9 mouse cellular contexts compared by ENCODE assay signal in the genomic region with DNA sequence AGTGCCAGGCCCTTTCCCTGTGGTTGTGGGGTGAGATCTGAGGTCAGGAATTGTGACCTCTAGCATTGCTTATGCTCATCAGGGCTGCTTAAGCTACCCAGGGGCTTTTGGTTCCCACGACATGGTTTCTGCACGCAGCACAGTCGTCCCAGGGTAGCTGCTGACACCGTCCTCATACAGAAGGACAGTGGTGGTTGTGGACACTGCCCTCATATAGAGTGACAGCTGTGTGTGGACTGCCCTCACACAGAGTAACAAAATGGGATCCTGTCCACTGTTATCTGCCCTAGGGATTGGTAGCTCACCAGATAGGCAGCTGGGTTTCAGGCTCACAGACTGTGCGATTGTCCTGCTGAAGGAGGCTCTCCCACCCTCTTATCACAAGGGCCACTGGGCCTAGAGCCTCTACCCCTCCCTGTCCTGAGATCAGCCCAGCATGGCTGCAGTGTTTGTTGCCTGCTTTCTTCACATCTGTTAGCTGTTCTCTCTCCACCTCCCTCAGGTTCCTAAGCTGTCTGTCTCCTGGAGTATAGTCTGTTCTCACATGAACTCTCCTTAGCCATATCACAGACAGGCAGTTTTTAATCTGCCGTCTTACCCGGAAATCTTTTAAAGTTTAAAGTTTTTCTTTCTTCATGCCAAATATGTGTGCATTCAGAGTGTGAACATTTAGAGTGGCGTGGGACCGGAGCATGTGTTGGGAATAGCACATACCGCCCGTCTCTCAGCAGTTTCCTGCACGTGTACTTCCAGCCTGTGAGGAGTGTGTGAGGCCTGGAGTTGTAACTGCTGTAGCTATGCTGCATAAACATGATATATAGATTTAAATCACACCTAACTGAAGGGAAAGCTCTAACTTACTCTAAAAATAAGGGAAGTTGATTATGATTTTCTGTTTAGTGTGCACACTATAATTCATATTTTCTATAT. TPM values are rescaled to one million over a fixed set of nuclear protein-coding genes. Genes with fewer than 3 reads are reported as not detected.
A peak's percentile ranks its signal among the peaks of the same experiment; 100 is the strongest.
DNase-seq lines count a peak whose midpoint lies in the region; ATAC-seq and TF ChIP-seq lines count a peak whose summit lies in the region.
"Had no signal": no experiment of that assay in that cellular context is flagged by ENCODE, and none has a peak within 500 bp of the region (broad histone marks: within the 10 kb centered on the region; RNA-seq: fewer than 3 reads in every experiment).

No protein-coding gene starts in this region.

- no peak for TF ChIP-seq CTCF in midbrain, postnatal 0 days (IDR thresholded peaks at IDR 0.05)

- no peaks in the 10 kb centered on the region for H3K27me3 ChIP-seq in midbrain, embryonic 10.5 days (ENCODE audit: low read depth, poor library complexity, severe bottlenecking)
- H3K27me3 ChIP-seq in midbrain, postnatal 0 days (ENCODE audit: insufficient read depth, low read length): no peaks in the 10 kb centered on the region
- H3K27me3 ChIP-seq in erythroblast, embryonic 14.5 days (ENCODE audit: control insufficient read depth): no peaks in the 10 kb centered on the region
- H3K27me3 ChIP-seq in hindbrain, embryonic 16.5 days (replicated peaks; ENCODE audit: control insufficient read depth, insufficient read depth, low read length): no peaks in the 10 kb centered on the region
- H3K27me3 ChIP-seq in neural tube, embryonic 12.5 days (replicated peaks): no peaks in the 10 kb centered on the region

- WGBS in midbrain, embryonic 10.5 days: 76% methylated on average over 12 of the region's 12 CpGs
- WGBS in midbrain, postnatal 0 days: 61% methylated on average over 12 of the region's 12 CpGs
- 63% methylated on average over 12 of the region's 12 CpGs for WGBS in hindbrain, embryonic 16.5 days
- WGBS in neural tube, embryonic 12.5 days: 81% methylated on average over 12 of the region's 12 CpGs

- no peaks in the 10 kb centered on the region for H3K36me3 ChIP-seq in midbrain, embryonic 10.5 days
- no peaks in the 10 kb centered on the region for H3K36me3 ChIP-seq in midbrain, postnatal 0 days (ENCODE audit: insufficient read depth, low read length)
- peaks cover 33% of the 10 kb centered on the region for H3K36me3 ChIP-seq in erythroblast, embryonic 14.5 days (ENCODE audit: control insufficient read depth)
- no peaks in the 10 kb centered on the region for H3K36me3 ChIP-seq in hindbrain, embryonic 16.5 days (ENCODE audit: control insufficient read depth, insufficient read depth, low read length)
- no peaks in the 10 kb centered on the region for H3K36me3 ChIP-seq in neural tube, embryonic 12.5 days

- no peak for DNase-seq in midbrain, embryonic 10.5 days (ENCODE audit: low spot score)
- DNase-seq in midbrain, postnatal 0 days (ENCODE audit: low spot score): no peak
- no peak for DNase-seq in thymus, postnatal 25 days
- no peak for DNase-seq in kidney, adult 9 months
- DNase-seq in gastrocnemius, postnatal 14 days: no peak
- DNase-seq: cerebellum, postnatal 36 days had no signal

- intact Hi-C loops in gastrocnemius, postnatal 14 days (cut with DNase I; ENCODE audit: low total_unique reads): loop anchor here (10.0 kb wide), 1 partner anchor 283 kb away; no protein-coding TSS in a partner anchor

- no peak overlapping the region for H3K4me3 ChIP-seq in midbrain, embryonic 10.5 days
- H3K4me3 ChIP-seq in midbrain, postnatal 0 days (ENCODE audit: low read depth, low read length): no peak overlapping the region
- peak overlapping the region; percentile 26 for H3K4me3 ChIP-seq in erythroblast, embryonic 14.5 days (replicated peaks)
- H3K4me3 ChIP-seq in hindbrain, embryonic 16.5 days (ENCODE audit: low read length): no peak overlapping the region
- no peak overlapping the region for H3K4me3 ChIP-seq in neural tube, embryonic 12.5 days

- H3K27ac ChIP-seq in midbrain, embryonic 10.5 days (replicated peaks): peak overlapping the region; percentile 73
- no peak overlapping the region for H3K27ac ChIP-seq in midbrain, postnatal 0 days (ENCODE audit: low read depth, low read length)
- no peak overlapping the region for H3K27ac ChIP-seq in hindbrain, embryonic 16.5 days (ENCODE audit: low read depth, low read length)
- H3K27ac ChIP-seq in neural tube, embryonic 12.5 days: no peak overlapping the region

- no peak overlapping the region for H3K4me2 ChIP-seq in midbrain, postnatal 0 days (ENCODE audit: low read depth, low read length, poor library complexity, severe bottlenecking)
- no peak overlapping the region for H3K4me2 ChIP-seq in hindbrain, embryonic 16.5 days (ENCODE audit: low read length)
- no peak overlapping the region for H3K4me2 ChIP-seq in neural tube, embryonic 12.5 days (replicated peaks)

- H3K4me1 ChIP-seq in midbrain, embryonic 10.5 days: peaks cover 42% of the 10 kb centered on the region
- H3K4me1 ChIP-seq in midbrain, postnatal 0 days (ENCODE audit: insufficient read depth, low read length): peaks cover 7% of the 10 kb centered on the region; the same call in 1 of the 2 replicates
- peaks cover 92% of the 10 kb centered on the region for H3K4me1 ChIP-seq in erythroblast, embryonic 14.5 days (ENCODE audit: control insufficient read depth)
- H3K4me1 ChIP-seq in hindbrain, embryonic 16.5 days (ENCODE audit: control insufficient read depth, insufficient read depth, low read depth, low read length): peaks cover 8% of the 10 kb centered on the region
- peaks cover 14% of the 10 kb centered on the region for H3K4me1 ChIP-seq in neural tube, embryonic 12.5 days

- no peak for ATAC-seq in midbrain, postnatal 0 days (ENCODE audit: low FRiP score)
- ATAC-seq in hindbrain, embryonic 16.5 days: 0 out of 2 replicates have a peak, but pooled peaks have one; percentile 13
- ATAC-seq in neural tube, embryonic 12.5 days (ENCODE audit: low FRiP score, low read depth): peak; percentile 25; the same call in 1 of the 2 replicates

- no peak overlapping the region for H3K9ac ChIP-seq in midbrain, postnatal 0 days (replicated peaks; ENCODE audit: low read length, poor library complexity, severe bottlenecking)
- no peak overlapping the region for H3K9ac ChIP-seq in hindbrain, embryonic 16.5 days (ENCODE audit: low read depth, low read length)
- no peak overlapping the region for H3K9ac ChIP-seq in neural tube, embryonic 12.5 days

- 0 out of 2 replicates have a peak, but pooled peaks cover under 1% of the 10 kb centered on the region for H3K9me3 ChIP-seq in midbrain, embryonic 10.5 days (replicated peaks)
- H3K9me3 ChIP-seq in midbrain, postnatal 0 days (ENCODE audit: low read length): no peaks in the 10 kb centered on the region
- no peaks in the 10 kb centered on the region for H3K9me3 ChIP-seq in erythroblast, embryonic 14.5 days (ENCODE audit: control insufficient read depth, low read length)
- no peaks in the 10 kb centered on the region for H3K9me3 ChIP-seq in hindbrain, embryonic 16.5 days (ENCODE audit: control insufficient read depth, low read length)
- no peaks in the 10 kb centered on the region for H3K9me3 ChIP-seq in neural tube, embryonic 12.5 days

RNA-seq across cellular contexts. Expression of gene Pigk, which starts 43.8 kb away (rescaled TPM):
- 36.0 and 37.8 TPM in 2 replicates for polyA plus RNA-seq in midbrain, embryonic 10.5 days (2016; fragmentation: Nextera tagmentation; extraction: Ambion mirVana)
- total RNA-seq in midbrain, postnatal 0 days (2014; rRNA removed): 44.1 and 46.1 TPM in 2 replicates
- polyA plus RNA-seq in midbrain, postnatal 0 days (2015; fragmentation: Nextera tagmentation; extraction: Ambion mirVana): 61.8 and 66.7 TPM in 2 replicates
- polyA plus RNA-seq in erythroblast, embryonic 14.5 days (2012): 0.58 and 0.65 TPM in 2 replicates
- polyA plus RNA-seq in hindbrain, embryonic 16.5 days (2015; fragmentation: Nextera tagmentation; extraction: Ambion mirVana): 44.5 and 58.1 TPM in 2 replicates
- 37.8 and 45.9 TPM in 2 replicates for polyA plus RNA-seq in neural tube, embryonic 12.5 days (2016; fragmentation: Nextera tagmentation; extraction: Ambion mirVana)
- 10 to 100 TPM; 20.8 to 27.7 TPM for total RNA-seq in gastrocnemius, postnatal 14 days (2021)

Comparison
In these comparisons a context has a peak if more than half of its experiments do, and no peak if none do; other contexts are left out.
1. RNA of gene Pigk, which starts 43.8 kb away (polyA plus RNA-seq): 61.8 to 66.7 TPM in midbrain, postnatal 0 days, 44.5 to 58.1 TPM in hindbrain, embryonic 16.5 days, 37.8 to 45.9 TPM in neural tube, embryonic 12.5 days and 36.0 to 37.8 TPM in midbrain, embryonic 10.5 days; 0.58 to 0.65 TPM in erythroblast, embryonic 14.5 days; every median in the first group is over 10 times any median in the second.